Comparison of ENCODE assay signal across 9 mouse cellular contexts in the genomic region with DNA sequence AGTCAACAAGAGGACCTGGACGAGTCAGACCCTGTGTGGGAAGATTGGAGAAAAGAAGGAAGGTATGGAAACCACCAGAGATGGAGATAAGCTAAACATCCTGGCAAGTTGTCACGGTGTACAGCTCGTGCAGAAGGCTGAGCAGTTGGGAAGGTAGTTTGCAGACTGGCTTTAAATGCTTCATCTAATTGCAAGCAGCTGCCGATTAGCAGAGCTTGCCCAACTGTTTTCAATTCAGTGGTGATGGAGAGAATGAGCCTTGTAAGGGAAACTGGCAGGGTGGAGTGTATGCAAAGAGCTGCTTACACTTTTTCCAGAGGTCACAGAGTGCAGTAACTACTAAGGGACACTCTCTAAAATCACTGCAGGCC.
DNase-seq lines count a peak whose midpoint lies in the region; ATAC-seq lines count a peak whose summit lies in the region.
"Had no signal": no experiment of that assay in that cellular context is flagged by ENCODE, and none has a peak within 500 bp of the region (broad histone marks: within the 10 kb centered on the region; RNA-seq: fewer than 3 reads in every experiment).

No protein-coding gene starts in this region.

- DNase-seq in hindbrain, embryonic 11.5 days (ENCODE audit: low spot score), result peak; percentile 33
- peak; percentile 42 for DNase-seq in brain, adult 2 months (ENCODE audit: low read depth, low spot score)
- DNase-seq in forebrain, embryonic 14.5 days (ENCODE audit: low spot score), result peak; percentile 71
- DNase-seq in thymus, adult 18-20 months, result no peak
- DNase-seq in heart, adult 9 months (ENCODE audit: low spot score in 2 of 2), result no peak
- DNase-seq in lung, adult 18-20 months, result no peak

- ATAC-seq in hindbrain, embryonic 11.5 days (ENCODE audit: low FRiP score), result no peak
- ATAC-seq in hindbrain, embryonic 12.5 days (ENCODE audit: low FRiP score), result no peak
- peak; percentile 77; the same call in 1 of the 2 replicates for ATAC-seq in forebrain, embryonic 14.5 days
- ATAC-seq in limb, embryonic 13.5 days (ENCODE audit: low FRiP score, low read depth), result peak; percentile 54; the same call in 1 of the 2 replicates

- no peaks in the 10 kb centered on the region for H3K9me3 ChIP-seq in hindbrain, embryonic 11.5 days (ENCODE audit: control insufficient read depth, low read length)
- no peaks in the 10 kb centered on the region for H3K9me3 ChIP-seq in hindbrain, embryonic 12.5 days (replicated peaks)
- H3K9me3 ChIP-seq in forebrain, embryonic 14.5 days (replicated peaks; ENCODE audit: control insufficient read depth, low read length), result no peaks in the 10 kb centered on the region
- H3K9me3 ChIP-seq in limb, embryonic 13.5 days, result no peaks in the 10 kb centered on the region
- H3K9me3 ChIP-seq: hindbrain, embryonic 15.5 days had no signal

- 60% methylated on average over 4 of the region's 4 CpGs for WGBS in hindbrain, embryonic 11.5 days
- 58% methylated on average over 4 of the region's 4 CpGs for WGBS in hindbrain, embryonic 12.5 days
- WGBS in forebrain, embryonic 14.5 days, result 42% methylated on average over 4 of the region's 4 CpGs
- WGBS in limb, embryonic 13.5 days, result 10% methylated on average over 4 of the region's 4 CpGs

- no peak overlapping the region for H3K9ac ChIP-seq in hindbrain, embryonic 11.5 days (ENCODE audit: low read depth, low read length)
- no peak overlapping the region for H3K9ac ChIP-seq in hindbrain, embryonic 12.5 days
- H3K9ac ChIP-seq in forebrain, embryonic 14.5 days (ENCODE audit: low read length), result no peak overlapping the region
- no peak overlapping the region for H3K9ac ChIP-seq in limb, embryonic 13.5 days
- H3K9ac ChIP-seq: hindbrain, embryonic 15.5 days had no signal

- H3K4me2 ChIP-seq in hindbrain, embryonic 11.5 days (replicated peaks; ENCODE audit: low read depth, low read length), result no peak overlapping the region
- H3K4me2 ChIP-seq in hindbrain, embryonic 12.5 days (replicated peaks), result no peak overlapping the region
- H3K4me2 ChIP-seq in forebrain, embryonic 14.5 days (ENCODE audit: low read length), result no peak overlapping the region
- peak overlapping the region; percentile 38 for H3K4me2 ChIP-seq in limb, embryonic 13.5 days (replicated peaks)
- H3K4me2 ChIP-seq: hindbrain, embryonic 15.5 days had no signal

- H3K4me1 ChIP-seq in hindbrain, embryonic 11.5 days (replicated peaks; ENCODE audit: control insufficient read depth, insufficient read depth, low read length), result no peaks in the 10 kb centered on the region; the same call in 1 of the 2 replicates
- peaks cover 3% of the 10 kb centered on the region; the same call in 1 of the 2 replicates for H3K4me1 ChIP-seq in hindbrain, embryonic 12.5 days
- H3K4me1 ChIP-seq in forebrain, embryonic 14.5 days (ENCODE audit: control insufficient read depth, insufficient read depth, low read length), result no peaks in the 10 kb centered on the region
- H3K4me1 ChIP-seq in limb, embryonic 13.5 days, result peaks cover 23% of the 10 kb centered on the region
- H3K4me1 ChIP-seq: hindbrain, embryonic 15.5 days had no signal

- H3K27me3 ChIP-seq in hindbrain, embryonic 11.5 days (ENCODE audit: control insufficient read depth, insufficient read depth, low read length), result no peaks in the 10 kb centered on the region
- no peaks in the 10 kb centered on the region for H3K27me3 ChIP-seq in hindbrain, embryonic 12.5 days
- H3K27me3 ChIP-seq in forebrain, embryonic 14.5 days (replicated peaks; ENCODE audit: control insufficient read depth, insufficient read depth, low read length), result no peaks in the 10 kb centered on the region
- peaks cover 10% of the 10 kb centered on the region; the same call in 1 of the 2 replicates for H3K27me3 ChIP-seq in limb, embryonic 13.5 days
- H3K27me3 ChIP-seq: hindbrain, embryonic 15.5 days had no signal

- H3K36me3 ChIP-seq in hindbrain, embryonic 11.5 days (ENCODE audit: control insufficient read depth, insufficient read depth, low read length), result no peaks in the 10 kb centered on the region
- H3K36me3 ChIP-seq in hindbrain, embryonic 12.5 days, result no peaks in the 10 kb centered on the region
- no peaks in the 10 kb centered on the region for H3K36me3 ChIP-seq in forebrain, embryonic 14.5 days (ENCODE audit: control insufficient read depth, insufficient read depth, low read length)
- no peaks in the 10 kb centered on the region for H3K36me3 ChIP-seq in limb, embryonic 13.5 days
- H3K36me3 ChIP-seq: hindbrain, embryonic 15.5 days had no signal

- no peak overlapping the region for H3K4me3 ChIP-seq in hindbrain, embryonic 11.5 days (ENCODE audit: low read depth, low read length)
- no peak overlapping the region for H3K4me3 ChIP-seq in hindbrain, embryonic 12.5 days
- no peak overlapping the region for H3K4me3 ChIP-seq in forebrain, embryonic 14.5 days (ENCODE audit: low read depth, low read length)
- H3K4me3 ChIP-seq in limb, embryonic 13.5 days, result no peak overlapping the region
- H3K4me3 ChIP-seq: hindbrain, embryonic 15.5 days had no signal

- H3K27ac ChIP-seq in hindbrain, embryonic 11.5 days (ENCODE audit: low read depth, low read length), result no peak overlapping the region
- H3K27ac ChIP-seq in hindbrain, embryonic 12.5 days, result no peak overlapping the region
- H3K27ac ChIP-seq in forebrain, embryonic 14.5 days (ENCODE audit: low read depth, low read length), result no peak overlapping the region
- no peak overlapping the region for H3K27ac ChIP-seq in limb, embryonic 13.5 days
- H3K27ac ChIP-seq: hindbrain, embryonic 15.5 days had no signal

Comparison
In these comparisons a context has a peak if more than half of its experiments do, and no peak if none do; other contexts are left out.
1. ATAC-seq: peak in forebrain, embryonic 14.5 days (single experiment) and limb, embryonic 13.5 days (single experiment); none in hindbrain, embryonic 11.5 days (single experiment) and hindbrain, embryonic 12.5 days (single experiment).
2. DNase-seq: peak in hindbrain, embryonic 11.5 days (single experiment), brain, adult 2 months (single experiment) and forebrain, embryonic 14.5 days (single experiment); none in thymus, adult 18-20 months (0 of 2), heart, adult 9 months (0 of 2) and lung, adult 18-20 months (0 of 2).